Mouse (Mus musculus) kidney, embryonic 16.5 days (tissue): ENCODE data around the gene Atp1a2. TPM values are rescaled to one million over a fixed set of nuclear protein-coding genes. Genes with fewer than 3 reads are reported as not detected.
A peak's percentile ranks its signal among the peaks of the same experiment; 100 is the strongest.

ENCODE experiments used
- ATAC-seq: fragments of 200-750 bp; cut with Nextera tagmentation; 2 replicates; pipeline ENCODE4 v1.8.0; 2017; ENCODE audit warnings: moderate TSS enrichment; ENCODE audit not compliant: low FRiP score, low TSS enrichment
- H3K27ac ChIP-seq: fragments of 300-500 bp; sonication (generic); 2 replicates; pipeline ENCODE4 v1.5.1; 2014; ENCODE audit warnings: low read length
- H3K27me3 ChIP-seq: fragments of 300-500 bp; sonication (generic); 2 replicates; pipeline ENCODE4 v1.6.1; 2014; ENCODE audit warnings: low read length, control low read depth, mixed read lengths; ENCODE audit not compliant: insufficient read depth
- H3K36me3 ChIP-seq: fragments of 300-500 bp; sonication (generic); 2 replicates; pipeline ENCODE4 v1.6.1; 2014; ENCODE audit warnings: low read length, control low read depth, mixed read lengths; ENCODE audit not compliant: insufficient read depth
- H3K4me1 ChIP-seq: fragments of 300-500 bp; sonication (generic); 2 replicates; pipeline ENCODE4 v1.6.1; 2014; ENCODE audit warnings: low read length, control low read depth, mixed read lengths; ENCODE audit not compliant: insufficient read depth
- H3K4me2 ChIP-seq: fragments of 300-500 bp; sonication (generic); replicated peaks from 2 replicates; pipeline ENCODE4 v1.6.1; 2014; ENCODE audit warnings: low read depth, low read length
- H3K4me3 ChIP-seq: fragments of 300-500 bp; sonication (generic); 2 replicates; pipeline ENCODE4 v1.5.1; 2014; ENCODE audit warnings: mild to moderate bottlenecking, low read length
- H3K9ac ChIP-seq: fragments of 300-500 bp; sonication (generic); replicated peaks from 2 replicates; pipeline ENCODE4 v1.6.1; 2014; ENCODE audit warnings: low read length
- H3K9me3 ChIP-seq: fragments of 300-500 bp; sonication (generic); 2 replicates; pipeline ENCODE4 v1.6.1; 2016; ENCODE audit warnings: low read length, control low read depth
- WGBS: fragments of 180-500 bp; shearing (Covaris S2); extraction: QIAGEN DNeasy Blood & Tissue Kit; methylation state at CpG from one replicate; pipeline ENCODE4 v1.1.7; 2014; 5-methylcytosine and 5-hydroxymethylcytosine counted together
- polyA plus RNA-seq: library from polyadenylated mRNA; unstranded; fragments of >200 nt; fragmentation: Nextera tagmentation; extraction: Ambion mirVana; gene quantifications from 2 replicates; pipeline ENCODE4 v1.2.1, GENCODE M21; 2015

The Atp1a2 gene
- polyA plus RNA-seq, 1 experiment from 2014 or later, result 2.4 TPM

DNA sequence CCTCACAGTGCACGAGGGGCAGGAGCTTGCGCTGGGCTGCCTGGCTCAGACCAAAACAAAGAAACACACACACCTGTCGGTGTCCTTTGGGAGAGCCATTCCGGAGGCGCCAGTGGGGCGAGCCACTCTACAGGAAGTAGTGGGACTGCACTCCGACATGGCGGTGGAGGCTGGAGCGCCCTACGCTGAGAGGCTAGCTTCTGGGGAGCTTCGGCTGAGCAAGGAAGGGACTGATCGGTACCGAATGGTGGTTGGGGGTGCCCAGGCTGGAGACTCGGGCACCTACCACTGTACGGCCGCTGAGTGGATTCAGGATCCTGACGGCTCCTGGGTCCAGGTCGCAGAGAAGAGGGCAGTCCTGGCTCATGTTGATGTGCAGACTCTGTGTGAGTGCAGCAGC lies 19.6 kb upstream of the Atp1a2 start:
- Histone ChIP-seq H3K36me3 (peaks cover 3% of the 10 kb centered on the region), H3K9me3 (no peaks in the 10 kb centered on the region), H3K4me3 (no peak overlapping the region), H3K4me2 (no peak overlapping the region), H3K4me1 (peaks cover 10% of the 10 kb centered on the region), H3K27ac (no peak overlapping the region), H3K9ac (no peak overlapping the region), H3K27me3 (no peaks in the 10 kb centered on the region)
- no peak for ATAC-seq
- WGBS, result 62% methylated on average over 18 of the region's 18 CpGs

DNA sequence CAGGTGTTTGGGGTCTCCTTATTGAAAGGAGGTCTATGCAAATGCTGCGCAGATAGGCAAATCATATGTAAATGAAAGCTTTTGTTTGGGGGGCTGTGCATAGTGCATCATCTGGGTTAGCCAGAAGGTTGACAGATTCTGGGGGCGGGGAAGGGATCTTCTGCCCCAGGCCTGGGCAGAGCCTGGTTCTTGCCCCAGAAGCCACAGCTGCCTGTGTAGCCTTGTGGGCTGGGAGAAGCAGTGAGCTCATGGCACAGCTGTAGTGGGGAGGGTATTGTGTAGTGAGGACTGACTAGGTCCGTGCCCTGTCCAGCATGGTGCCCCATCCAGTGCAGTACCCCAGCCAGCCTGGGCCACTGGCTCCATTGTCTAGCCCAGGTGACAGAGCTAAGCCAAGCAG lies 17.0 kb upstream of the Atp1a2 start:
- H3K27me3 ChIP-seq, result no peaks in the 10 kb centered on the region
- H3K4me3 ChIP-seq, result no peak overlapping the region
- WGBS, result 89% methylated on average over 3 of the region's 3 CpGs
- H3K27ac ChIP-seq, result no peak overlapping the region
- peaks cover 3% of the 10 kb centered on the region for H3K36me3 ChIP-seq
- H3K9ac ChIP-seq, result no peak overlapping the region
- no peak overlapping the region for H3K4me2 ChIP-seq
- no peak for ATAC-seq
- peaks cover 24% of the 10 kb centered on the region for H3K4me1 ChIP-seq
- no peaks in the 10 kb centered on the region for H3K9me3 ChIP-seq

DNA sequence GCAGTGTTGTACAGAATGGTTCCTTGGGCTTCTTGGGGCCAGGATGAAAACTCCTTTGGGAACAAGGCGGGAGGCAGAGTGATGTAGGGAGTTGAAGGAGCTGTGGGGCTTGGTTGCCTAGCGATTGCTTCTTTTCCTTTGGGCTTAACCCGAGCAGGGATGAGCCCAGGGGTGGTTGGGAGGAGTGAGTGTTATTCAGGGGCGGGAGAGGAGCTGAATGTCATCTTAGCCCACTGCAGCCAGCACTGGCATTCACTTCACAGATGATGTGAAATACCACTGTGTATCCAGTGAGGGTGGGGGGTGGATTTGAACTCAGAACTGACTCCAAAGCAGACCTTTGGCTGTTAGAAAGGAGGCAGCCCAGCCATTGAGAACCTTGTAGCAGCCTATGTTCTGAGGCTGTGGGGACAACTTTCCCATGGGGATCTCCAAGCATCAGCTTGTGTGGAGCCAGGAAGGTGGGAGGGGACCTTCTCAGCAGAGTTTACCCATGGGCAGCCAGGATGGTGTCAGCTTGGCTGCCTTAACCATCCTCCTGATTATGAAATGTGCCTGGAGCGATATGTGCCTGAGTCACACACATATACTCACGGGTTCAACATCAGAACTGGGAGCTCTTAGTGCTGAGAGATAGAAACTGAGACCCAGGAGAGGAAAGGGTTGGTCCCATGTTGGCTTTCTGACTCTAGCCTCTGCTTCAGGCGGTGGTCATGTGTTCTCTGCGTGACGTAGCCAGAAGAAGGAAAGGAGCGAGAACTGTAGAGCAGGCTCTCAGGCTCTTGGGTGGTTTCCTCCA lies 15.9 kb upstream of the Atp1a2 start:
- WGBS, result 77% methylated on average over 10 of the region's 10 CpGs
- no peaks in the 10 kb centered on the region for H3K9me3 ChIP-seq
- H3K27ac ChIP-seq, result no peak overlapping the region
- H3K36me3 ChIP-seq, result no peaks in the 10 kb centered on the region
- no peak overlapping the region; the same call in 1 of the 2 replicates for H3K9ac ChIP-seq
- H3K4me1 ChIP-seq, result peaks cover 31% of the 10 kb centered on the region
- no peak for ATAC-seq
- H3K27me3 ChIP-seq, result no peaks in the 10 kb centered on the region
- H3K4me3 ChIP-seq, result no peak overlapping the region
- H3K4me2 ChIP-seq, result peak overlapping the region; percentile 93

DNA sequence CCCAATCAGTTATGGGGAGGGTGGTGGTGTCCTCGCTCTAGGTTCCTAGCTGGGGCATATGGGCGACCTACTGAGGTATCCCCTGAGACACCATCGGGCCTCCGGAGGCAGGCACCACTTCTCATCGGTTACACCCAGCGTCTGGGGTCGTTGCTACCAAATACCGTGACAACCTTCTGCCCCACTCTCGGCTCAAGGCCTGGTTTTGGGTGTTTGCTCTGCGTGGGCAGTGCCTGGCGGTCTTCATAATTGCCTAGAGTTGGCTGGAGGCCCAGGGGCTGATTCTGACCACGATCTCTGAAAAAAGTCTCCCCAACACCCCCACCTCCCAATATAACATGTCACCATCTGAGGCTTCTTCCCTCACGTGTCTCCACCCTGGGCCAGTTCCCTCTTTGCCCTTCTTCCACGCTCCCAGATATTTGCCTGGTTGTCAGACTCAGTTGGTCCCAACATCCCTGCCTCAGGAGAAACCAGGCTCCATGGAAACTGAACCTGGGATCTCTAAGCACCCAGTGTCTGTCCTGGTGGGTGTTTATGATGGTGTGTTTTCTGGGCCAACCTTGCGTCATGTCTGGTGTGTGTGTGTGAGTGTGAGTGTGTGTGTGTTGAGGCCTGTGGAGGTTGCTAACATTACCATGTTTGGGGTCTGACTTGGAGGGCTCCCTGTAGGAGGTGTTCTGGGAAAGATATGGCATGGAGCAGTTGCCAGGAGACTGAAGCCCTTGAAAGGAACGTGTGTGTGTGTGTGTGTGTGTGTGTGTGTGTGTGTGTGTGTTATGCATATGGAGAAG lies 15.1 kb upstream of the Atp1a2 start:
- H3K36me3 ChIP-seq, result no peaks in the 10 kb centered on the region
- 11% methylated on average over 16 of the region's 16 CpGs for WGBS
- peak overlapping the region; percentile 93 for H3K4me2 ChIP-seq
- H3K27ac ChIP-seq, result peak overlapping the region; percentile 65; the same call in 1 of the 2 replicates
- no peaks in the 10 kb centered on the region for H3K27me3 ChIP-seq
- peak overlapping the region; percentile 69 for H3K4me3 ChIP-seq
- H3K9me3 ChIP-seq, result no peaks in the 10 kb centered on the region
- peaks cover 31% of the 10 kb centered on the region for H3K4me1 ChIP-seq
- peak; percentile 17 for ATAC-seq
- peak overlapping the region; percentile 81 for H3K9ac ChIP-seq

DNA sequence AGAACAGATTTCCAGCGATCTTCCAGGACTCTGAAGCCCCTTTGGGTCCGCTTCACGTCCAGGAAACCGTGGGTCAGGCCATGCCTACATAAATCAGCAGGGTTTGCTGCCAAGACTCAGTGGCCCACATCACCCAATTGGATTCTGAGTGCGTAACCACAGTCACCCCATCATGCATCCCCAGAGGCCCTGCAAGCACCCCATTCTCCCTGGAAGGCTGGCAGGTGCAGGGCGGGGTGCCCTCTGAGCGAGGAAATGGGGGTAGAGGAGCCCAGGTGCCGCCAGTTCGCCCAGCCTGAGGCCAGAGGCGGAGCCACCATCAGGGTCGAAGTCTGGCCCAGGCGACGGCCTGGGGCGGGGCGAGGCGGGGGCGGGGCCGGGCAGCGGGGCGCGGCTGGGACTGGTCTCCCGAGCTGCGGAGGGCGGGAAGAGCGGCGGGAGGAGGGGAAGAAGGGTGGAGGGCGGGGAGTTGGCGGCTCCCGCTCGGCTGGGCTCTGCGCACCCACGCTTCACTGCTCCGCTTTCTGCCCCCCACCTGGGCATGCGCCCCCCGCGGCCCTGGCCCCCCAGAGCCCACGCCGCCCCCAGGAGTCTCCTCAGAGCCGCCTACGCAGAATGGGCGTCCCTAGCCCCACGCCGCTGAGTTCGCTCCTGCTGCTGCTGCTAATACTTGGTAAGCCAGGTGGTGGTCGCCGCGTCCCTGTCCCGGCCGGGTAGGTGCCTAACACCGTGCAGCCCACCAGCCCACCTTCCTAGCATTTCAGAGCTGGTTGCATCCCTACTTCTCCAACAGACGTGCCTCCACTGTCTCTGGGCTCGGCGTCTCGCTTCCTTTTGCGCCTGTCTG lies 14.3 kb upstream of the Atp1a2 start:
- Histone ChIP-seq H3K9ac (peak overlapping the region; percentile 81), H3K4me1 (peaks cover 31% of the 10 kb centered on the region), H3K36me3 (no peaks in the 10 kb centered on the region), H3K4me2 (peak overlapping the region; percentile 93), H3K27me3 (no peaks in the 10 kb centered on the region), H3K27ac (peak overlapping the region; percentile 96), H3K4me3 (peak overlapping the region; percentile 69), H3K9me3 (no peaks in the 10 kb centered on the region)
- WGBS, result under 1% methylated on average over 49 of the region's 55 CpGs
- peak; percentile 81 for ATAC-seq

DNA sequence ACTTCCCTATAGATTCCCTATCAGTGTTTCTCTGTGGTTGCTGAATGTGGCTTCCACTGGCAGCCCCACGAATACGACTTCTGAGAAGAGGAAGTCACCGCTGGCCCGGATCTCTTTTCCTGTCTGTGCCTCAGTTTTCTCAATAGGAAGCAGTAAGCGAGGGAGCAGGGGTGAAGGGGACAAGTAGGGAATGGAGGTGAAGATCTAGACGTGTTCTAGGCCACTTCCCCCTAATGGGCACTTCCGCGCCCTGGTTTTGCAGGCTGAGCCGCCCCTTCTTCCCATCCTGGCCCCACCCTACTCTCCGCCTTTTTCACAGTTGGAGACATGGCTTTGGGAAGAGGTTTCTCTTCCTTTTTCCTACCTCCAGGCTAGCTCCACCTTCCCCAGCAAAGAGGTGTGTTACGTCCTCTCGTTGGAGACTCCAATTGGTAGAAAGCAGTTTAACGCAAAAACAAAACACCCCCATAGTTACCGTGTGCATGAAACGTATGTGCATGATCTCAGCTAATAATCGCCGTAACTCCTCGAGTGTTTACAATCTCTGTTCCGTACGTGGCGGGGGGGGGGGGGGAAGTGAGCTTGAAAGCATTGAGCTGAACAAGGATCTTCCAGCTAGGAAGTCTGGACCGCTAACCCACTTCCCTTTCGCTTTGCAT lies 13.5 kb upstream of the Atp1a2 start:
- no peaks in the 10 kb centered on the region for H3K9me3 ChIP-seq
- H3K4me3 ChIP-seq, result peak overlapping the region; percentile 69
- H3K4me2 ChIP-seq, result peak overlapping the region; percentile 93
- ATAC-seq, result peak; percentile 31
- no peaks in the 10 kb centered on the region for H3K36me3 ChIP-seq
- H3K27ac ChIP-seq, result peak overlapping the region; percentile 96
- H3K27me3 ChIP-seq, result no peaks in the 10 kb centered on the region
- peak overlapping the region; percentile 77 for H3K9ac ChIP-seq
- WGBS, result 4% methylated on average over 22 of the region's 23 CpGs
- peaks cover 31% of the 10 kb centered on the region for H3K4me1 ChIP-seq

DNA sequence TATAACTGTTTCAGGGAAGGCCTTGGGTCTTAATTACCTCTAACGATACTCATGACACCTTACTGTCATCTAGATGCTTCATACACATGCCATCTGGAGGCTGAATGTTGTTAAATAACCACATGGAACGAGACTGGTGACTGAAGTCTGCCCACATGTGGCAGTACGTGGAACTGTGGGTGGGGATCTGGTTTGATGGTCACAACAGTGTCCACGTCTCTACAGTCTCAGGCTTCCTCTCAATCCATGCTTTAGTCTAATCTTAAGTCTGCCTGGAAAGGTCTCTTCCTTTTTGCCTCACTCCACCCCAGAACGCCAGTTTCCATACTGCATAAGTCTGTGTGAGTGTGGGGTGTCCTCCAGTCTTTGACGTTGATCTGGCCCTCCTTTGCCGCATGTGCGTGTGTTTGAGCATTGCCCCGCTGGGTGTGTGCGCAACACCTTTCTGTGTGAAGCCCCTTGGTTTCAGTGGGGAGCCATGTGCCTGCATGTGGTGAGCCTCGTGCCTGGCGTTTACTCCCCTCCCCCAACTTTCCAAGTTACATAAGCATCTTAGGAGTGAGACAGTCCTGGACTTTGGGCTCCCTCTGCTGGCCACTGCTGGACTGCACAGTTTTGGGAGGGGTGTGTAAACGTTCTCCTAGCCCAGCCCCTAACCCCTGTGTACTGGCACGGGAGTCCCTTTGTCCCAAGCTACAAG lies 12.0 kb upstream of the Atp1a2 start:
- peak; percentile 81 for ATAC-seq
- peak overlapping the region; percentile 72 for H3K9ac ChIP-seq
- H3K9me3 ChIP-seq, result no peaks in the 10 kb centered on the region
- H3K36me3 ChIP-seq, result no peaks in the 10 kb centered on the region
- no peaks in the 10 kb centered on the region for H3K27me3 ChIP-seq
- 1% methylated on average over 14 of the region's 14 CpGs for WGBS
- peak overlapping the region; percentile 96 for H3K27ac ChIP-seq
- peak overlapping the region; percentile 38 for H3K4me3 ChIP-seq
- H3K4me1 ChIP-seq, result peaks cover 31% of the 10 kb centered on the region
- H3K4me2 ChIP-seq, result peak overlapping the region; percentile 79

DNA sequence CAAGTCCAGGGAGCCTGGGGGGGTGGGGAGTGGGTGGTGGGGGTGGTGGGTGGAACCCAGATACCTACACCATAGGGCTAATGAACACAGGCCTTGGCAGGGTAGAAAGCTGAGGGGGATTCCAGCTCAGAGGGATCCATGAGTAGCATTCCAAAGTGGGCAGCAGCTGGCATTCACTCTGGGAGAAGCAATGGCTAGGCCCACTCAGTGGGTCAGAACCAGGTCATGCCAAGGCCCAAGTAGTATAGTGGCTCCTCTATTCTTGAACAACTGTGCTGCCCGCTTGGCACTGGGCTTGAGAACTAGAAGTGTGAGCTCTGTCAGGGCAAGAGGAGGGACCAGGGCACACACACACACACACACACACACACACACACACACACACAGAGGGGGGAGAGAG lies 10.5 kb upstream of the Atp1a2 start:
- no peak overlapping the region for H3K4me2 ChIP-seq
- H3K9ac ChIP-seq, result no peak overlapping the region
- ATAC-seq, result no peak
- H3K4me3 ChIP-seq, result no peak overlapping the region
- H3K36me3 ChIP-seq, result no peaks in the 10 kb centered on the region
- 82% methylated on average over 1 of the region's 1 CpGs for WGBS
- peaks cover 29% of the 10 kb centered on the region for H3K4me1 ChIP-seq
- no peaks in the 10 kb centered on the region for H3K27me3 ChIP-seq
- no peaks in the 10 kb centered on the region for H3K9me3 ChIP-seq
- H3K27ac ChIP-seq, result no peak overlapping the region

DNA sequence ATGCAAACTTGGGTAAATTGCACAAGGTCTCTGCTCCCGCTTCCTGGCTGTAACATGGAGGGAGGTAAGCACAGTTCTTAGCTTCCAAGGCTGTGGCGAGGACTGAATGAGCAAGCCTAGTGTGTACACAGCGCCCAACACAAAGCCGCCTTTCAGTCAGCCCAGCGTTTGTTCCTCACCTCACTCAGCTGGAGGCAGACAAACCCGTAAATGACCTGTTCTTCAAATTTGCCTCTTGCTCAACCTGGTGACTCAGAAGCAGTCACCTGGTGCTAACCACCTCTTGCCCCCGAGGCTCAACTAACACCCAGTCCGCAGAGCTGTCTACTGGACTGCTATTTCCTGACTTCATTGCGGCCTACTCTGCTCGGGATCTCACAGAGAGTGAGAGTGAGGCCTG lies 10.1 kb upstream of the Atp1a2 start:
- WGBS, result 66% methylated on average over 10 of the region's 10 CpGs
- Histone ChIP-seq H3K27me3 (no peaks in the 10 kb centered on the region), H3K4me3 (no peak overlapping the region), H3K9me3 (no peaks in the 10 kb centered on the region), H3K4me1 (peaks cover 27% of the 10 kb centered on the region), H3K36me3 (no peaks in the 10 kb centered on the region), H3K4me2 (no peak overlapping the region), H3K9ac (0 out of 2 replicates have a peak overlapping the region, but pooled peaks have one; percentile 7), H3K27ac (no peak overlapping the region)
- no peak for ATAC-seq
